Mouse (Mus musculus) embryo, embryonic 11 days (tissue): ENCODE measurements around the gene Cd2ap.

Experiments used
- DNase-seq: peaks from one replicate; pipeline ENCODE4 v3.0.0-alpha.2; 2015

Cd2ap gene

DNA sequence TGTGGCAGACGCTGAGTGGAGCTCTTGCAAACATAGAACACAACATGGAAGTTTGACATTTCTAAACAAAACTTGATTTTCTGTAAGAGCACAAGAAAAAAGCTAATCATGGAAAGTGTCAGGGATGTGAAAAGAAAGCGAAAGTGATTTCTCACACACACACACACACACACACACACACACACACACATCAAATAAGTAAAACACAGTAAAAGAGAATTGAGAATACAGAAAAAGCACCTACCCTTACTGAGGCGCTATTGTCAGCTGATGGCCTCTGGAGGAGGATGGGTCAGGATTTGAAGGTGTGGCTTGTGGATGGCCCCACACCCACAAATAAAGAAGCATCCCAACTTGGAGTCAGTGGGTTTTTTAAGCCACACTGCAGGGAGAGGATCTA lies 19.0 kb downstream of the Cd2ap start:
- no peak for DNase-seq

DNA sequence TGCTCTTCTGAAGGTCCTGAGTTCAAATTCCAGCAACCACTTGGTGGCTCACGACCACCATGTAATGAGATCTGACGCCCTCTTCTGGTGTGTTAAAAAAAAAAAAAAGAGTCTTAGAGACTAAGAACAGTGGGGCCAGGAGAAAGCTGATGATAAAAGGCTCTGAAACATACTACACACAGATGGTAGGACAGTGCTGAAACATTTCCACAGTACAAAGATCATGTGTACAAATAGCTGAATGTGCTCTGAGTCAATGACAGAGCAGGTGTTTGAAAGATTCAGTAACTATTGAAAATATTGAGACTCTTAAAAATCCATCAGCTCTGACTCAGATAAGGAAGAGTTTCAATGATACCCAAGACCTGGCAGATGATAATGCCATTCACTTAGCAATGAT lies 29.4 kb downstream of the Cd2ap start:
- DNase-seq: no peak

DNA sequence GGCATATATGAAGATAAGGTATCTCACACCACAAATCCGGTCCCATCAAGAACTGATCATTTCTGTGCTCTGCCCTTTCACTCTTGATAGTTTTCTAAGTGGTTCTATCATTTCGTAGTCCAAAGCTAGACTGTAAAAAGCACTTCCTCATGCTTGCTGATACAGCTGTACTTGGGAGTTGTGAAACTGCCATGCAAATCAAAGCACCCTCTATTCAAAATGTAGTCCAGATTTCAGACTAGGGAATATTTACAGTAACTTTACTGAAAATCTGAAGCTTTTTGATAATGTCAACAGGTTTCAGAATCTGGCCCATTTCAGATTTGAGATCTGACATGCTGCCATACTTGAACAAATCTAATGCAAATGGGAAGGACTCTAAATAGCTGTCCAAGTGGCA lies 39.3 kb downstream of the Cd2ap start:
- DNase-seq: no peak

DNA sequence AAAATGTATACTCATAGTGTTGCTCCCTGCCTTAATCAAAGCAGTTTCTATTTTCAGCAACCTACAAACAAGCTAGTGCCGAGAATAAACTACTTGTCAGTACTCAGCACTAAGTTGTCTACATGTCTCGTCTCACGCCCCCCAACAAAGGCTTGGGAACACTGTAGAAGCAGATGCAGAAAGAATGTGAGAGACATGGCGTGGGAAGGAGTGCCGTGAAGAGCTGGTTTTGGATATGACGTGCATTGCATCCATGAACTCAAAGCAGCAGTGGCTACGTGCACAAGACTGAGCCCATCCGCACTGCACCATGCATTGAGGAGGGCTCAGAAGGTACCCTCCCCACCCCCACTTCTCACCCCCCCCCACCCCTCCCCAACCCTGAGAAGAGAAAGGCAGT lies 53.7 kb downstream of the Cd2ap start:
- no peak for DNase-seq

DNA sequence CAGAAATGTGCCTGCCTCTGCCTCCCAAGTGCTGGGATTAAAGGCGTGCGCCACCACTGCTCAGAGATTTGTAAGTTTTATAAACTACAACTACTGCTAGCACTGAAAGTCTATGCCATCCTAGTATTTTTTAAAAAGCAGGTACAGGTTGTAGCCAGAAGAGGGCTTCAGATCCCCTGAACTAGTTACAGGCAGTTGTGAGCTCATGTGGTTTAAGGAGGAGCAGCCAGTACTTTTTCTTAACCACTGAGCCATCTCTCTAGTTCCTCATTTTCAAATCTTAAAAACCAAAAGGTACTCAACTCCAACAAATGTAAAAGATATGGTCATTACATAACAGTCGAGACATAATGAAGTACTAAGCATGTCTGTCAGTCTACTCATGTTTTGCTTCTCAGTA lies 61.1 kb downstream of the Cd2ap start:
- no peak for DNase-seq

DNA sequence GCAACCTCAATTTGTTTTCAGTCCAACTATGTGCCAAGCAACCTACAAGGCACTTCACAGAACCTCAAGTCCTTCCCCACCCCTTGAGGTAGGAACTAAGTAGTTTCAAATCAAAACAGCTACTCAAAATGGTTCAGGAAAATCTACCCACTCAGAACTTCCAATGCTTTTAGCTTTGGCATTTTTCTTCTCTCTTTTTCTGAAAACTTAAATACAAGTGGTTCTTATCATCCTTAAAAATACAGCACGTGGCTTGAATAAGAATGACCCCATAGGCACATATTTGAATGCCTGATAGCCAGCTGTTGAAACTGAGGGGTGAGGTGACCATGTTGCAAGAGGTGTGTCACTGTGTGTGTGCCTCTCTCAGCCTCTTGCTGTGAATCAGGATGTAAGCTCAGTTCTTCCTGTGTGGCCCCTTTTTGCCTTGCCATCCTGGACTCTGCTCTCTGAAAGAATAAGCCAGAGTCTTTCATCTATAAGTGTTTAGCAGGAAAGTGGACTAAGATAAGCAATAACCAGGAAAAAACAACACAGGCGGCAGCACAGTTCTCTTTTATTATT lies 84.0 kb downstream of the Cd2ap start:
- DNase-seq: no peak

DNA sequence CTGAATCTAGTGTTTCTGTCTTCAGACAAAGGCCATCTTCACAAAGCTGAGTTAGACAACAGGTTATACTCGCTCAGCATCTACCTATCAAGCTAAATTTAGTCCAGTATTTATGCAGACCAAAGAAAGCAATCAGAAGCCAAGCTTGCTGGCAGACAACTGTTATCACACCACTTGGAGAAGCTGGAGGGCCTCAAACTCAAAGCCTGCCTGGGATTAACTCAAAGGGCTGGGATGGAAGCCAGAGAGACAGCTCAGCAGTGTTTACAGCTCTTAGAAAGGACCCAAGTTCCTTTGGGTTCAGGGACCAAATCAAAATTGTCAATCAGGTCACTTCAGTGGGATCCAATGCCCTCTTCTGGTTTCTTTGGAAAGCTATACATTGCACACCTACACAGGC lies 85.7 kb downstream of the Cd2ap start:
- DNase-seq: no peak

DNA sequence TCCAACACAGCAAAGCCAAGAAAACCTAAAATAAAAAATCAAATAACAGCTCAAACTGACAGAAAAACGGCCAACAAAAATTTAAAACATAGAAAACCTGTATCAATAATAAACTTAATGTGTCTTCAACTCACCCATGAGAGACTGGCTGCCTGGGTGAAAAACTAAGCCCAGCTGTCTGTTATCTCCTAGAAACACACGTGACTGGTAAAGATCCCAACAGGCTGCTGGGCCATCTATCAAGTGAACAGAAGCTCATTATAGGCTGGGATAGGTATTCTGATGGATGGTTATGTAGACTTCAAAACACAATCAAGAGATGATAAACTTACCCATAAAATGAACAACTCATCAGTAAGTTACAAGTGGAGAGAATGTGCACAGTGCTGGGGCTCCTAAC lies 86.7 kb downstream of the Cd2ap start:
- no peak for DNase-seq

DNA sequence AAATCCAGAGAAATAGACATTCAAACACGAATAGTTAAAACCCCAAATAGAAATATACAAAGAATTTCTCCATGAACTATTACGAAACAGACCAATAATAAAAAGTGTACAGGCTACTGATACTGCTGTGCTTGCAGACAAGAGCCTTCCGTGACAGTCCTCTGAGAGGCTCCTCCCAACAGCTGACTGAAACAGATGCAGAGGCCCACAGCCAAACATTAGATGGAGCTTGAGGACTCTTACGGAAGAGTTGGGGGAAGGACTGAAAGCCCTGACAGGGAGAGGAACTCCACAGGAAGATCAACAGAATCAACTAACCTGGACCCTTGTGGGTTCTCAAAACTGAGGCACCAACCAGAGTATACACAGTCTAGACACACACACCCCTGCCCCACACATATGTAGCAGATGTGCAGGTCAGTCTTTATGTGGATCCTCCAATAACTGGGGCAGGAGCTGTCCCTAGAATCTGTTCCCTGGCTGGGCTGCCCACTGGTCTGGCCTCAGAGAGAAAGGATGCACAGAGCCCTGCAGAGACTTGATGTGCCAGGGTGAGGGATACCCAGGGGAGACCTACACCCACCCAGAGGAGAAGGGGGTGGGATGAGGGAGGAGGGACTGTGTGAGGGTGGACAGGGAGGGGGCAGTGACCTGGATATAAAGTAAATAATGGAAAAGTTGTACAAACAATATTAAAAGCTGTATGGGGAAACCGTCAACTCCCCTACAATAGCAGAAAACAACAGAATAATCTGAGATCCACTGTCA lies 87.6 kb downstream of the Cd2ap start:
- no peak for DNase-seq

DNA sequence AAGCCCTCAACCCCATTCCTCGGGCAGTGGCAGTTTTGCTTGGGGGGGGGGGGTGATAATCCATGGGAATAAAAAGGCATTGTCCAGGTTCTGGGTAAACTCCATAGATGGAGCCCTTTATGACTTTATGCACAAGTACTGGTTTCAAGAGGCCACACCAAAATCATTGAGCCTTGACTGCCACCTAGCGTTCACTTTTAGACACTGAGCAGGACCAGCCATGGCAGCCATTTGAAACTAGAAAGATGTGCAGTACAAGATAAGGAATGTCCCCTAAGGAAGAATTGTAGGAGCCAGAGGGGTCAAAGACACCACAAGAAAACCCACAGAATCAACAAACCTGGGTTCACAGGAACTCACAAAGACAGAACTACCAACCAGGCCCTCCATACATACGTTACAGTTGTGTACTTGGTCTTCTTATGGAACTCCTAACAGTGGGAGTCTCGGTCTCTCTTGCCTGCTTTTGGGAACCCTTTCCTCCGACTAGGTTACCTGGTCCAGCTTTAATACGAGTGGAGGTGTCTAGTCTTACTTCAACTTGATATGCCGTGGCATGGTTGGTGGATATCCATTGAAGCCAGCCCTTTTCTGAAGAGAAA lies 94.2 kb downstream of the Cd2ap start:
- DNase-seq: peak; percentile 81

DNA sequence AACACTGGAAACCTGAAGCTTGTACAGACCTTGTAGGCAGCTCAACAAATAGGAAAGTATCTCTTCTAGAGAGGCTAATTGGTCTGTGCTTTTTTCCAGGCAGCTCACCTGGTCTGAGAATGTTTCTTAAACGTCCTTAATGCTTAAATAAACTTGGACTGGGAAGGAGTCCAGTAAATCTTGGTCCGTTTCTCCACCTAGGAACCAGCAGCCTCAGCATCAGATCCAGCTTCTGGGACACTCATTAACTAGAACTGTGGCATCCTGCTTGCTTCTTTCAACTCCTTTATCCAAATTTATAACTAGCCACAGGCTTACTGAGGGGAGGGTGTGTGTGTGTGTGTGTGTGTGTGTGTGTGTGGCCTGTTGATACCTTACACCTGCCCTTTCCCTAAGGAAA lies 122.7 kb downstream of the Cd2ap start:
- DNase-seq: no peak

DNA sequence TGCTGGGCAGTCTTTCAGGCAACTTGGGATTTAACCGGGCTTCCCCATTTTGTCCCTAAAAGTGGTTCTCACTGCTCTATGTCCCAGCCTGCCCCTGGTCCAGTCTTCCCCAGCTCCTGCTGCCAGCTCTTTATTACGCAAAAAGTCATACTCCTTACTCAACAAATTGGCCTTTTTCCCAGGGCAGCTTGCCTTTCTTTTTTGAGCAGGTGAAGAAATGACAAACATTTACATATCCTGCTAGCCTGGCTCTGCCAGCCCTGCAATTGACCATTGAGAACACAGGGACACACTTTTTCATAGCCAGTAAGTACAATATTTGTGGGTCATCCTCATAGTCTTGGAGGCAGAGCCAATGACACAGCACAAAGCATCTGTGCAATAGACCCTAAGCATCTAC lies 124.3 kb downstream of the Cd2ap start:
- DNase-seq: no peak

DNA sequence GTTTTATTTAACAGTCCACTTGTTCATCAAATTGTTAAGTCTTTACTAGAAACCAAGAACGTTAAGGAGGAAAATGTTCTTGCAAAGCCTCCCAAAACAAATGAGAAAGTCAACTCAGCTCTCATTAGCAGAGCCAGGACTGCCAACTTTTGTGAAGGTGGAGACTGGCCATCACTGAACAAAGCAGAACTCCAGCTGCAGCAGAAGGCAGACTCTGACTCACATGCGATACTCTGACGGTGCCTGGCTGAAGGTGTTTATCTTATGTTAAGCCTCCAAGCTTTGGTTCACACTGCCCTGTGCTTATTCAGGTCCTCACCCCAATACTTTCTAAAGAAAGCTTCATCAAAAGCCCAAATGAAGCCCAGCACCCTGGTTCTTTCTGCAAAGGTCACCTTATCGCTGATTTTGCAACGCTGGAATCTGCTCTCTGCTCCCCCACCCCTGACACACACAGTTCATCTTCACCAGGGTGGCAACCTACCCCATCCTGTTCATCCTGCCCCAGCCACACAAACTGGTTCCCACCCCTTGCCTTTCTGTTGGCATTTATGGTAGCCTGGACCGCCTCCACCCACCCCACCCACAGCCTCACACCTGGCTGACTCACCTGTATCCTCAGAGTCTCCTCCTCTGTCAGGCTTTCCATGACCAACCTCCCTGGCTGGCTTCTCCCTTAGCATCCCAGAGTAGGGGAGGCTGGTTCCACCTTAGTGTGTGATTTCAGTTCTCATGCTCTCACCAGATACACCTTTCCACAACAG lies 130.6 kb downstream of the Cd2ap start:
- DNase-seq: no peak
